Mouse (Mus musculus): ENCODE data around the gene 2700081O15Rik.
"Not testable (repeated sequence)": the region's sequence is repeated elsewhere in the genome, so short reads cannot be mapped to it uniquely, and the experiment has no call there.

2700081O15Rik gene

GRCm38 (mm10) chr19:7416834-7417735 lies at the start of gene 2700081O15Rik:
2700081O15Rik (plus strand) TSS chr19:7417625.
- peak; percentile 78 to 84 for DNase-seq

- not testable (repeated sequence) for DNase-seq
Observed at GRCm38 (mm10) chr19:7369469-7369868, 48.0 kb upstream of the 2700081O15Rik start.

GRCm38 (mm10) chr19:7374491-7374890 lies 42.9 kb upstream of the 2700081O15Rik start:
- no peak for DNase-seq

- DNase-seq, result no peak
Observed at GRCm38 (mm10) chr19:7377639-7378038, 39.8 kb upstream of the 2700081O15Rik start.

- peak in 1 of 2 experiments; percentile 6 for DNase-seq
Observed at GRCm38 (mm10) chr19:7381906-7382247, 35.5 kb upstream of the 2700081O15Rik start.

- DNase-seq, result peak; percentile 60 to 79
Observed at GRCm38 (mm10) chr19:7382248-7382902, 35.0 kb upstream of the 2700081O15Rik start.

- peak; percentile 99 to 100 for DNase-seq
Observed at GRCm38 (mm10) chr19:7382903-7383865, 34.2 kb upstream of the 2700081O15Rik start, which contains the start of gene Spindoc. Spindoc (minus strand) TSS chr19:7382994.

- no peak for DNase-seq
Observed at GRCm38 (mm10) chr19:7386042-7386441, 31.4 kb upstream of the 2700081O15Rik start.

- DNase-seq, result no peak
Observed at GRCm38 (mm10) chr19:7388488-7388887, 28.9 kb upstream of the 2700081O15Rik start.

- DNase-seq, result peak in 1 of 2 experiments; percentile 55
Observed at GRCm38 (mm10) chr19:7396867-7397826, 20.3 kb upstream of the 2700081O15Rik start.

- DNase-seq, result not testable (repeated sequence)
Observed at GRCm38 (mm10) chr19:7398898-7399297, 18.5 kb upstream of the 2700081O15Rik start.

- DNase-seq, result peak; percentile 47 to 66
Observed at GRCm38 (mm10) chr19:7400635-7401034, 16.8 kb upstream of the 2700081O15Rik start.

GRCm38 (mm10) chr19:7404623-7405229 lies 12.7 kb upstream of the 2700081O15Rik start:
- DNase-seq, result no peak

GRCm38 (mm10) chr19:7412361-7412760 lies 5.1 kb upstream of the 2700081O15Rik start:
- no peak for DNase-seq

GRCm38 (mm10) chr19:7415916-7416833 lies 1.2 kb upstream of the 2700081O15Rik start:
- DNase-seq, result peak in 1 of 2 experiments; percentile 42

GRCm38 (mm10) chr19:7417911-7418849 lies 755 bp downstream of the 2700081O15Rik start:
- peak; percentile 65 to 86 for DNase-seq

- DNase-seq, result no peak
Observed at GRCm38 (mm10) chr19:7419134-7419533, 1.7 kb downstream of the 2700081O15Rik start.

GRCm38 (mm10) chr19:7420108-7420507 lies 2.7 kb downstream of the 2700081O15Rik start:
- no peak for DNase-seq

Data from kidney, postnatal 36 days (tissue).